Mouse (Mus musculus) midbrain, embryonic 12.5 days (tissue): Measurements from ENCODE around the gene Apol7e. TPM values are rescaled to one million over a fixed set of nuclear protein-coding genes. Genes with fewer than 3 reads are reported as not detected.
"Not testable (repeated sequence)": the region's sequence is repeated elsewhere in the genome, so short reads cannot be mapped to it uniquely, and the experiment has no call there.

Experiments
- ATAC-seq: fragments of 200-750 bp; cut with Nextera tagmentation; 2 replicates; pipeline ENCODE4 v1.8.0; 2017; ENCODE audit warnings: low read depth, moderate TSS enrichment, moderate library complexity; ENCODE audit not compliant: low FRiP score
- H3K27ac ChIP-seq: fragments of 300-500 bp; sonication (generic); replicated peaks from 2 replicates; pipeline ENCODE4 v1.5.1; 2016; ENCODE audit warnings: mild to moderate bottlenecking
- H3K27me3 ChIP-seq: fragments of 300-500 bp; sonication (generic); 2 replicates; pipeline ENCODE4 v1.6.1; 2016; ENCODE audit warnings: mild to moderate bottlenecking
- H3K36me3 ChIP-seq: fragments of 300-500 bp; sonication (generic); 2 replicates; pipeline ENCODE4 v1.6.1; 2016
- H3K4me1 ChIP-seq: fragments of 300-500 bp; sonication (generic); 2 replicates; pipeline ENCODE4 v1.6.1; 2016
- H3K4me2 ChIP-seq: fragments of 300-500 bp; sonication (generic); replicated peaks from 2 replicates; pipeline ENCODE4 v1.6.1; 2016; ENCODE audit warnings: mild to moderate bottlenecking, moderate library complexity
- H3K4me3 ChIP-seq: fragments of 300-500 bp; sonication (generic); 2 replicates; pipeline ENCODE4 v1.5.1; 2016; ENCODE audit warnings: mild to moderate bottlenecking
- H3K9ac ChIP-seq: fragments of 300-500 bp; sonication (generic); replicated peaks from 2 replicates; pipeline ENCODE4 v1.6.1; 2016; ENCODE audit warnings: mild to moderate bottlenecking, moderate library complexity
- H3K9me3 ChIP-seq: fragments of 300-500 bp; sonication (generic); 2 replicates; pipeline ENCODE4 v1.6.1; 2016; ENCODE audit warnings: mild to moderate bottlenecking
- WGBS: fragments of 180-500 bp; shearing (Covaris S2); methylation state at CpG from one replicate; pipeline ENCODE4 v1.1.7; 2016; 5-methylcytosine and 5-hydroxymethylcytosine counted together
- polyA plus RNA-seq: library from polyadenylated mRNA; unstranded; fragments of >200 nt; fragmentation: Nextera tagmentation; extraction: Ambion mirVana; gene quantifications from 2 replicates; pipeline ENCODE4 v1.2.1, GENCODE M21; 2016

The Apol7e gene
- not detected in 2 replicates for polyA plus RNA-seq

DNA sequence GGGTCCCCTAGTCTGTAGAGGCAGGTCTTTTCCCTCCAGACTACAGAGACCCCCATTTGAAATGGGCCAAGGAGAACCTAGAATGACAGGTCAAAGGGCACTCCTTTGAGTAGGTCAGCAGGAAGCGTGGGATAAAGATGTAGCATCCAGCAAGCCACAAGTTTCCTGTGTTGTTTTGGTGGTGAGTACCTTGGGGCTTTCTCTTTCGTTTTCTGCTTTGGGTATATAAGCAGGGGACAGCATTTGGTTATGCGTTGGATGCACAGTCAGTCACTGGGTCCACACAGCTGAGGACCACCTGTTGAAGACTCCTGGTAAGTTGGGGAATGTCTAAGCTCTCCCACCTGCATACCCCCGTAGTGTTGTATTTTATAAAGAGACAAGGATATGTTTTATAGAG is at the start of gene Apol7e:
TSS of gene Apol7e (plus strand) at position 202 of the 400 bp plus-strand sequence.
- H3K27me3 ChIP-seq, H3K9me3 ChIP-seq, H3K36me3 ChIP-seq, H3K4me1 ChIP-seq, H3K4me3 ChIP-seq, H3K9ac ChIP-seq, ATAC-seq, H3K27ac ChIP-seq, H3K4me2 ChIP-seq: not testable (repeated sequence)
- 78% methylated on average over 4 of the region's 4 CpGs for WGBS

DNA sequence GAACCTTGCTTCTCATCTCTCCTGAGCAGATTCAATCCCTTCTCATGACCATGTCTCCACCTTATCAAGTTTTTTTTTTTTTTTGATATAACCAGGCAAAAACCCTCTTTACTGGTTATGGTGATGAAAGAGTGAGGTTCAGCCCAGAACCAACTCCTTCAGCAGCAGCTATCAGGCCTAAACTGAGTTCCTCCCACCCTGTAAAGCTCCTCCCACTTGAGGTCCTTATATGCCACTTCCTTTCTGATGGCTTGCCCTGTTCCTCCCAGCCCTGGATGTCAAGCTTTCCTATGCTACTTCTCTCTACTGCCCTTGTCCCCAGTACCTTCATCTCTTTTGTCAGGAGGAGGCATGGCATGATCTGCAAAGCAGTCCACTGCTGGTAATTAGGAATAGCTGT is 47.5 kb upstream of the Apol7e start:
- not testable (repeated sequence) for H3K4me1 ChIP-seq, H3K36me3 ChIP-seq, H3K9me3 ChIP-seq, H3K4me2 ChIP-seq, H3K27me3 ChIP-seq, H3K9ac ChIP-seq, H3K27ac ChIP-seq, H3K4me3 ChIP-seq, ATAC-seq

DNA sequence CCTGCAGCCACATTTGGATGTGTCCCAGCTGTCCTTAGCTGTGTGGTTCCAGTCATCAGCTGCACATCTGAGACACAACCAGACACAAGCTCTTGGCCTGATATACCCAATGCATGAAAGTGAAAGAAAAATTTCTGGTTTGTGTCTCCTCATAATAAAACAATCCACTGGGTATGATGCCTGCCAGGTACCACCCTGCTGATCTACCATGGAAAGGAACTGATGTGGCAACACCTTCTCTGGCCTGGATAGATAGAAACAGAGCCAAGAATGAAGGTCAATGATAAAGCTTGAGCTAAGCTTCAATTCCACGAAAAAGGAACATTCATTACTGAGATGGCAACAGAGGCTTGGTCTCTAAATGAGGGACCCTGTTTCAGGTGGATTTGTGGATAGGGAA is 38.9 kb upstream of the Apol7e start:
- H3K4me2 ChIP-seq = not testable (repeated sequence)

DNA sequence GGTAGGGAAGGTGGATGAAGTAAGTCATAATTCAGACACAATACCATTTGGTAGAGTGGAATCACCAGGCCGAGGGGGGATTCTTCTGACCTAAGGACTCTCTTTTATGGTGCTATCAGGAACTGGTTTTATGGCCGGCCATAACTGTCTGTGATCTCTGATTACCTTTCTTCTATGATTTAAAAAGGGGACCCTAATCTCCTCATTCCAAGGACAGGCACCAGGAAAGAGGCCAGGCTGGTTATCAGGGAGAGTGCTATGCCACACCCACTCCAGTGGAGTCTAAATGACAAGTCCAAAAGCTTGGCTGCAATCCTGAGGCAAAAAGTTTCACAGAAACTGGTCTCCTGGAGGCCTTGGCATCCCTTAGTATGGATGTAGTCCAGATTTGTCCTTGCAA is 36.8 kb upstream of the Apol7e start:
- not testable (repeated sequence) for H3K4me2 ChIP-seq, H3K9ac ChIP-seq, H3K27ac ChIP-seq, H3K27me3 ChIP-seq, ATAC-seq, H3K4me1 ChIP-seq, H3K36me3 ChIP-seq, H3K4me3 ChIP-seq, H3K9me3 ChIP-seq
- WGBS = 87% methylated on average over 2 of the region's 2 CpGs

More for the DNA sequence above, 38.9 kb upstream of the Apol7e start:
- not testable (repeated sequence) for H3K4me1 ChIP-seq, H3K36me3 ChIP-seq, H3K27me3 ChIP-seq, H3K4me3 ChIP-seq, H3K27ac ChIP-seq, H3K9ac ChIP-seq, ATAC-seq, H3K9me3 ChIP-seq
- 100% methylated on average over 1 of the region's 1 CpGs for WGBS

DNA sequence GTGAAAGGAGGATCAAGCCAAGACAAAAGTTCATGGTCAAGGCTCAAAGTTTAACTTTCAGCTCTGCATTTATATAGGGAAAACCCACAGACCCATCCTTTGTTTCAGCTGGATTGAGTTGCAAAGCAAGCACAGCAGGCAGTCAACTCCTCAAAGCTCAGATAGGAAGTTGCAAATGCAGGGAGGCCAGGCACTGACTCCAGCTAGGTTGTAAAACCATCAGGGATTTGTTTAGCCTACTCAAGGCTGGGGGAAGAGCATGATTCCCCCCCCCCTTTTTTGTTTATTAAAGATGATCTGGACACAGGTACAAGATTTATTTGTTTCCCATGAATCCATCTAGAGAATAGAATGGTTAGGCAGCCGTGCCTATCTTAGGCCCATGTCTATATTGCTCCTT is 24.6 kb upstream of the Apol7e start:
- not testable (repeated sequence) for H3K9ac ChIP-seq, H3K9me3 ChIP-seq, H3K4me1 ChIP-seq, H3K27ac ChIP-seq, H3K4me2 ChIP-seq, H3K36me3 ChIP-seq, H3K27me3 ChIP-seq, H3K4me3 ChIP-seq, ATAC-seq
- 85% methylated on average over 1 of the region's 1 CpGs for WGBS

DNA sequence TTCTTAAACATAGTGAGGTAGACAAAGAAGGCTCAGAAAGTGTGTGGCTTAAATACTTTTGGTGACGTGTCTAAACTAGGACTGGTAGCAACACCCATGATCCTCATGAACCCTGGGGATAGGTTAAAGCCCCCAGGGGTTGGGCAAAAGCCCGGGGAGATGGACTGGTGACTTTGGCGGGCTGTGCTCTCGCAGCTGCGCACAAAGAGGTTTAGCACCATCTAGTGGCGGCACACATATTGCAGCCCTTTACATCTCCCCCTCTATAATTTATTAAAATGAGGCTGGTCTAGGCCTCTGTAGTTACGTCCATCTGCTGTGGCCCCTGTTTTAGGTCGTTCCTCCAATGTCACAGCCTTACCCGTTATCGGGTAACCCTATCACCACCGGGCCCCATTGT is 14.7 kb upstream of the Apol7e start:
- not testable (repeated sequence) for H3K36me3 ChIP-seq, H3K27ac ChIP-seq, H3K9ac ChIP-seq, H3K27me3 ChIP-seq, H3K4me1 ChIP-seq, H3K9me3 ChIP-seq, ATAC-seq, H3K4me3 ChIP-seq, H3K4me2 ChIP-seq
- WGBS = 19% methylated on average over 11 of the region's 11 CpGs

DNA sequence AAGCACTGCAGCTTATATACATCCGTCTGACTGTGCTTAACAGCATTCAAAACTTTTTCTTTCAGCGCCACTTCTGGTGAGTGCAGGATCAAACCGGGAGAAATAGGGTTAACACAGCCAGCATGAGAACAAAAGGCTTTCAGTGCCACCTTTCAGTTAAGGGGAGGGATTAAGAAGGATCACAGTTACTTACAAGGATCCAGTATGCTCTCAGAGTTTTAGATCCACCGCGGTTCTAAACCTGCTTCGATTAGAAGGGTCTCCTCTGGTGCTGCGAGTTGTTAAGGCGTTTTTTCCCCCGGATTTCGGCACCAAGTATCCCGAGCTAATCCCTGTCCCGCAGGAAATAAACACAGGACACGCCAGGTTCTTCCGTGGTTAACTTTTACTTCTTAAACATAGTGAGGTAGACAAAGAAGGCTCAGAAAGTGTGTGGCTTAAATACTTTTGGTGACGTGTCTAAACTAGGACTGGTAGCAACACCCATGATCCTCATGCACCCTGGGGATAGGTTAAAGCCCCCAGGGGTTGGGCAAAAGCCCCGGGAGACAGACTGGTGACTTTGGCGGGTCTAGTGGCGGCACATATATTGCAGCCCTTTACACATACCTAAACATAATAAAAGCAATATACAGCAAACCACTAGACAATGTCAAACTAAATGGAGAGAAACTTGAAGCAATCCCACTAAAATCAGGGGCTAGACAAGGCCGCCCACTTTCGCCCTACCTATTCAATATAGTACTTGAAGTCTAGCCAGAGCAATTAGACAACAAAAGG is 6.9 kb upstream of the Apol7e start:
- Histone ChIP-seq H3K4me2 (peak overlapping the region; percentile 51), H3K4me3 (peak overlapping the region; percentile 26)
- H3K9ac ChIP-seq, H3K9me3 ChIP-seq, ATAC-seq, H3K27ac ChIP-seq, H3K36me3 ChIP-seq, H3K4me1 ChIP-seq, H3K27me3 ChIP-seq: not testable (repeated sequence)
- WGBS = 6% methylated on average over 20 of the region's 20 CpGs

DNA sequence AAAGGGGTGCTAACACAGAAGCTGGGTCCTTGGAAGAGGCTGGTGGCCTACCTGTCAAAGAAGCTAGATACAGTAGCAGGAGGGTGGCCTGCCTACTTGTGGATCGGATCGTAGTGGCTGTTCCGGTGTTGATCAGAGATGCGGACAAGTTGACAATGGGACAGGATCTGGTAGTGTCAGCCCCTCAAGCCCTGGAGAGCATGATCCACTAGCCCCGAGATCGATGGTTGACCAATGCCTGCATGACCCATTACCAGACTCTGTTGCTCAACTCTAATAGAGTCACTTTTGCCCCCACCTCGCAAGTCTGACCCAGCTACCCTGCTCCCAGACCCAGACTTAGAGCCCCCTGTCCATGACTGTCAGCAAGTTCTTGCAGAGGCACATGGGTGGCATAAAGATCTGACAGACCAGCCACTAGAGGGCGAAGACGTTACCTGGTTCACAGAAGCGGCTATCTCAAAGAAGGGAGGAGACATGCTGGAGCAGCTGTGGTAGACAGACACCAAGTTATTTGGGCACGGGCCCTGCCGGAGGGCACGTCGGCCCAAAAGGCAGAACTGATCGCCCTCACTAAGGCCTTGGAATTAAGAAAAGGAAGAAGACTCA is 3.9 kb upstream of the Apol7e start:
- H3K27me3 ChIP-seq, ATAC-seq, H3K27ac ChIP-seq, H3K9me3 ChIP-seq, H3K4me1 ChIP-seq, H3K4me3 ChIP-seq, H3K36me3 ChIP-seq, H3K4me2 ChIP-seq, H3K9ac ChIP-seq: not testable (repeated sequence)
- 44% methylated on average over 12 of the region's 15 CpGs for WGBS

DNA sequence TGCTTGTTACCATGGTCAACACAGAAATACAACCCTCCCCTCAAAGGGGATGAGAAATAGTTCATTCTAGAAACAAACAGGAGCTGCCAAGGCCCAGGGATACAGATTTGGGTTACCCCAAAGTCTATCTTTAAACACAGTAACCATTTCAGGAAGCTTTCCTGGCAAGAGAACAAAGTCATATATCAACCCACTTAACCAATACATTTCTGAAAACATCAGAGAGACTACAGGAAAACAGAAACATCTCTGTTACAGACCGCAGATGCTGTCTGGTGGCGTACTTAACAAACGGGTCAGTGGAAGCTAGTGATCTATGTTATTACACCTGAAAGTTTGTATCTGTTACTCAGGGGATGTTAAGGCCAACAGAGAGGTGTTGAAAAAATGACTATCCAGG is 6.6 kb downstream of the Apol7e start:
- H3K9ac ChIP-seq, H3K4me1 ChIP-seq, H3K4me3 ChIP-seq, H3K9me3 ChIP-seq, H3K27me3 ChIP-seq, H3K36me3 ChIP-seq, H3K4me2 ChIP-seq, ATAC-seq, H3K27ac ChIP-seq: not testable (repeated sequence)
- WGBS = 97% methylated on average over 3 of the region's 3 CpGs

DNA sequence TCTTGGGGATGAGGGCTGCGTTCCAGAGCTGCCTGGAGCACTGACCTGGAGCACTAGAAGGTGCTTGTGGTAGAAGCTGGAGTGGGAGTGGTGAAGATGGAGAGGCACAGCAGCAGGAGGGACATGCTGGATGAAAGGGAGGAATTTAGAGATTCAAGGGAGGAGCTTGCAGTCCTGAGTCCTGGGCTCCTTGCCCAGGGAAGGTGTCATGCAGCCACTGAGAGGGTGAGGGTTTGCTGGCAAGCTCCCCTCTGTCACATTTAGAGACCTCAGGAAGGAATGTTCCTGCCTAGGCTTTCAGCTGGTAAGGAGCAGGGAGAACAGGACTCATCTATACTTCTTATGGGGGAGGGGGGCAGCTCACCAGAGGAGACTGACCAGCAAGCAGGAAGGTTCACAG is 10.3 kb downstream of the Apol7e start:
- not testable (repeated sequence) for H3K4me1 ChIP-seq, H3K4me3 ChIP-seq, H3K27ac ChIP-seq, H3K4me2 ChIP-seq, H3K27me3 ChIP-seq, H3K9ac ChIP-seq, H3K36me3 ChIP-seq, H3K9me3 ChIP-seq, ATAC-seq
- 100% methylated on average over 1 of the region's 1 CpGs for WGBS

DNA sequence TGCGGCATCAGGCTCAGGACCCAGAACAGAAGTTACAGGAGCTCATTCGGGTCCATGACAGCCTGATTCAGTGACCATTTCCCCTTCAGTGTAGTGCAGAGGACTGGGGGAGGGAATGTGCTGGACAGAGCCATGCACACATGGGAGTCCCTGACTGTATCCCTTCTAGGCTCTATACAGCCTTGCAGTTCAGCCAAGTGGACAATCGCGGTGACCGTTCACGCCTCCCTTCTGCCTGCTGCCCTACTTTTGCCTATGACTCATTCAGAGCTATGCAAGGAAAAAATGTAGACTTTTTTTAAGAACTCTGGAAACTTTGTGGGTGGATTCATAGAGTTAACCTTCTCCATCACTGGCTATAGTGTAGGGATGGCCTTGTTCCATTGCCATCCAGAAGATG is 19.6 kb downstream of the Apol7e start:
- not testable (repeated sequence) for H3K4me2 ChIP-seq, H3K9ac ChIP-seq, H3K9me3 ChIP-seq, H3K36me3 ChIP-seq, H3K27ac ChIP-seq, H3K4me1 ChIP-seq, ATAC-seq, H3K27me3 ChIP-seq, H3K4me3 ChIP-seq
- WGBS = 83% methylated on average over 3 of the region's 6 CpGs

DNA sequence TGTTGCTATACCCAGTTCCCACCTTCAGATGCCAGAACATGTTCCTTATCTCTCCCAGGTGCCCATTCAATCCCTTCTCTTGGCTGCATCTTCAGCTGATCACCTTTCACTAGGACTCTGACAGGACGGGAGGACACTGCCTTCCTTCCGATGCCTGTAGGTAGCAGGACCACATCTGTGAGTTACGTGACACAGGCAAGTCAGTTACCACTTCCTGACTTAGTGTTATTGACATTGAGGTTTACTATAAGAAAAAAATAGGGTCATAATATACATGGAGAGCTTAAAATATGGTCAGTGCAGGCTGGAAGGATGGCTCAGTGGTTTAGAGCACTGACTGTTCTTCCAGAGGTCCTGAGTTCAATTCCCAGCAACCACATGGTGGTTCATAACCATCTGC is 22.9 kb downstream of the Apol7e start:
- WGBS = no CpG with 5 or more reads among the region's 3 CpGs
- not testable (repeated sequence) for H3K4me1 ChIP-seq

More for the DNA sequence above, 22.9 kb downstream of the Apol7e start:
- not testable (repeated sequence) for H3K27me3 ChIP-seq, H3K4me2 ChIP-seq, ATAC-seq, H3K36me3 ChIP-seq, H3K9me3 ChIP-seq, H3K4me3 ChIP-seq, H3K27ac ChIP-seq, H3K9ac ChIP-seq
